Mouse (Mus musculus): ENCODE measurements around the gene Cdc42se1. TPM values are rescaled to one million over a fixed set of nuclear protein-coding genes. Genes with fewer than 3 reads are reported as not detected.
A peak's percentile ranks its signal among the peaks of the same experiment; 100 is the strongest.
"Not testable (repeated sequence)": the region's sequence is repeated elsewhere in the genome, so short reads cannot be mapped to it uniquely, and the experiment has no call there.

The Cdc42se1 gene
- polyA plus RNA-seq, 1 experiment: 6.8 TPM

DNA sequence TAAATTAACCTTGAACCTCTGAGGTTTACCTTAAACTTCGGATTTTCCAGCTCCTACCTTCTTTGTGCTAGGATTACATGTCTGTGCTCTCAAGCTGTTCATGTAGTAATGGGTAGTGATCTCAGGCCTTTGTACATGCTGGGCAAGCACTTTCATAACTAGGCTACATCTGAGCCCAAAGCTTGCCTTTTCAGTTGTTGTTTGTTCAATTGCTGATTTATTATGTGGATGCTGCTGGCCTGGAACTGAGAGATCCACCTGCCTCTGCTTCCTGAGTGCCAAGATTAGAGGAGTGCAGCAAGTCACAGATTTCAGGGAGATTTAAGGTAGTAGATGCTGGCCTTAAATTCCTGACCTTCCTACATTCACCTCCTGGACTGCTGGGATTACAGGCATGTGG, 29.4 kb upstream of the Cdc42se1 start:
- Histone ChIP-seq H3K36me3 (ENCODE audit: control insufficient read depth) (peaks cover 100% of the 10 kb centered on the region), H3K27me3 (ENCODE audit: control insufficient read depth) (no peaks in the 10 kb centered on the region), H3K9me3 (ENCODE audit: control insufficient read depth, low read length) (no peaks in the 10 kb centered on the region), H3K4me3 (replicated peaks) (no peak overlapping the region), H3K4me1 (ENCODE audit: control insufficient read depth) (no peaks in the 10 kb centered on the region)
- TF ChIP-seq TAL1 (IDR thresholded peaks at IDR 0.05; ENCODE audit: low read length): no peak
- TF ChIP-seq GATA1 (IDR thresholded peaks at IDR 0.05; ENCODE audit: low read length): no peak

DNA sequence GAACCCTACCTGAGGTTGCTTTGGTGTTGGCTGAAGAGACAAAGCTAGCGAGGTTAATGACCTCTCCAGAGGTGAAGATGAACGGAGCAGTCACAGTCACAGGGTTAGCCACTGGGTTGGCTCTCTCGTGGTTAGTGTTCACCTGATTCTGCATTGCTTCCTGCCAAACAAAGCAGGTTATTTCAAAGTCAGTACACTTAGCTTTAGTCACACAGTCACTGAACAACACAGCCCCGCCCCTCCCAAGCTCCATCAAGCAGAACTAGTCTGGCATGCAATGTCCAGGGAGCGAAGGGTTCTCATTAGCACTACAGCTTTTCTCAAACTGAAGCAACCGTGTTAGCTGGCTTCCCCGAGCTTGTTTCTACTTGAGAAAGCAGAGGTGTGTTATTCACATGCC, 28.4 kb upstream of the Cdc42se1 start:
- TF ChIP-seq TAL1 (IDR thresholded peaks at IDR 0.05; ENCODE audit: low read length): no peak
- no peak for TF ChIP-seq GATA1 (IDR thresholded peaks at IDR 0.05; ENCODE audit: low read length)
- H3K36me3 ChIP-seq (ENCODE audit: control insufficient read depth): peaks cover 100% of the 10 kb centered on the region

DNA sequence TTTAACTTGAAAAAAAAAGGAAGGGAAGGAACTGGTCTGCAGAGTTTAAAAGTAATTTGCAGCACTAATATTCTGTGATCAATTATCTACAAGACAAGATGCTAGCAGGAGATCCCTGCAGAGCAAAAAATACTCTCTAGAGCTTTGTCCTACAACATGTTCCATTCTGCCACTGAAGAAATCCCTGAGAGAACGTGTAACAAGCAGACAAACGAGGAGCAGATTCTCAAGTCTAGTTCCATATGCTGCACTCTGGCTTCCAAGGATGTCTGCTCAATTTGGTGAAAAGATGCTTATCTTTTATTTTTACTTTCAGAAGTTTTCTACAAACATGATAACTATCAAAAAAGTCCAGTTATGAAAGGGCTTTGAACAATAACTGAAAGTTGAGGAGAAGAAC, 28.0 kb upstream of the Cdc42se1 start:
- Histone ChIP-seq H3K4me3 (replicated peaks) (no peak overlapping the region), H3K4me1 (ENCODE audit: control insufficient read depth) (no peaks in the 10 kb centered on the region)

More for the DNA sequence above, 28.4 kb upstream of the Cdc42se1 start:
- Histone ChIP-seq H3K9me3 (ENCODE audit: control insufficient read depth, low read length) (no peaks in the 10 kb centered on the region), H3K4me3 (replicated peaks) (no peak overlapping the region), H3K4me1 (ENCODE audit: control insufficient read depth) (no peaks in the 10 kb centered on the region), H3K27me3 (ENCODE audit: control insufficient read depth) (no peaks in the 10 kb centered on the region)

DNA sequence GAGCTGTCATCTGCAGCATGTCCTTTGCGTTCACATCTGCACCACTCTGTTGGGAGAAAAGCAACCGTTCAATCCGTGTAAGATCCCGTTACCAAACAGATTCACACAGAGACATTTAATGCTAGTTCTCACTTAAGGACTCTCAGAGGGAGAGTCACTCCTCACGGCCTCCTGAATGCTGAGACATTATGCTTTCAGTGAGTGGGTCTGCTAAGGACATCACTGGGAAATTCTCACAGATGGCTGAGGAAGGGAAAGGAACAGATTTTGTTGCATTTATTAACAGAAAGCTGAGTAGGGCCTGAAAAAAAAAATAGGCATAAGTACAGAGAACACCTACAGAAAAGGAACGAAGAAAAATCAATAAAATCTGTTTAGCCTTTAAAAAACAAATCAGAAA, 24.7 kb upstream of the Cdc42se1 start:
- no peaks in the 10 kb centered on the region for H3K27me3 ChIP-seq (ENCODE audit: control insufficient read depth)
- H3K36me3 ChIP-seq (ENCODE audit: control insufficient read depth): peaks cover 100% of the 10 kb centered on the region
- H3K4me1 ChIP-seq (ENCODE audit: control insufficient read depth): no peaks in the 10 kb centered on the region
- H3K9me3 ChIP-seq (ENCODE audit: control insufficient read depth, low read length): no peaks in the 10 kb centered on the region
- TF ChIP-seq TAL1 (IDR thresholded peaks at IDR 0.05; ENCODE audit: low read length): no peak
- no peak for TF ChIP-seq GATA1 (IDR thresholded peaks at IDR 0.05; ENCODE audit: low read length)
- no peak overlapping the region for H3K4me3 ChIP-seq (replicated peaks)

More for the DNA sequence above, 28.0 kb upstream of the Cdc42se1 start:
- peaks cover 100% of the 10 kb centered on the region for H3K36me3 ChIP-seq (ENCODE audit: control insufficient read depth)
- H3K27me3 ChIP-seq (ENCODE audit: control insufficient read depth): no peaks in the 10 kb centered on the region
- TF ChIP-seq TAL1 (IDR thresholded peaks at IDR 0.05; ENCODE audit: low read length) (no peak), GATA1 (IDR thresholded peaks at IDR 0.05; ENCODE audit: low read length) (no peak)
- H3K9me3 ChIP-seq (ENCODE audit: control insufficient read depth, low read length): no peaks in the 10 kb centered on the region

DNA sequence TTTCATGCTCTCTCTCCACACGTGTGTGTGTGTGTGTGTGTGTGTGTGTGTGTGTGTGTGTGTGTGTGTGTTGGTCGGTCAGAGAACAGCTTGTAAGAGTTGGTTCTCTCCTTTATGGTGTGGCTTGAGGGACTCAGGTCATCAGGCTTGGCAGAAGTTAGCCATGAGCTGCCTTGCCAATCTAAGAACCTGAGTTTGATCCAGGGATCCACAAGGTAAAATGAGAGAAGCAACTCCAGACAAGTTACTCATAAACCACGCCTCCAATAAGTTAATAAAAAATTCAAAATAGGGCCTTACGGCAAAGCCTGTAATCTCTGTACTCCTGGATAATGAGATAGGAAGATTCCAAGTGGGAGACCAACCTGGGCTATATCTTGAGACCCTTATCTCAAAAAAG, 20.2 kb upstream of the Cdc42se1 start:
- Histone ChIP-seq H3K27me3 (ENCODE audit: control insufficient read depth) (no peaks in the 10 kb centered on the region), H3K4me3 (replicated peaks) (no peak overlapping the region), H3K4me1 (ENCODE audit: control insufficient read depth) (peaks cover 7% of the 10 kb centered on the region), H3K36me3 (ENCODE audit: control insufficient read depth) (peaks cover 97% of the 10 kb centered on the region), H3K9me3 (ENCODE audit: control insufficient read depth, low read length) (no peaks in the 10 kb centered on the region)
- TF ChIP-seq TAL1 (IDR thresholded peaks at IDR 0.05; ENCODE audit: low read length) (no peak), GATA1 (IDR thresholded peaks at IDR 0.05; ENCODE audit: low read length) (no peak)

DNA sequence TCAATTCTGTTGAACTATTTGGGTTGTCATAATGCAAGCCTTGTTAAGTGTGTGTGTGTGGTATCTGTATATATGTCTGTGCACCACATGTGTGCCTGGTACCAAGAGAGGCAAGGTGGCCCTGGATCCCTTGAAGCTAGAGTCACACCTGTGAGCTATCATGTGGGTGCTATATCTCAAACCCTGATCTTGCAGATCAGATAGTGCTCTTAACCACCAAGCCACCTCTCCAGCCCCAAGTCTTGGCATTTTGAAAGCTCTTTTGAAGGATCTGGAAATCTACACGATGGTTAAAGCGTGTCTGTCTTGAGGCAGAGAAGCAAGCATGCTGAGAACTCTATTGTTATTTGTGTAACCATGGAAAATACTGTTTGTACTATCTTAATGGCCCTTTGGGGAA, 17.9 kb upstream of the Cdc42se1 start:
- TF ChIP-seq GATA1 (IDR thresholded peaks at IDR 0.05; ENCODE audit: low read length) (no peak), TAL1 (IDR thresholded peaks at IDR 0.05; ENCODE audit: low read length) (no peak)
- no peak overlapping the region for H3K4me3 ChIP-seq (replicated peaks)
- H3K9me3 ChIP-seq (ENCODE audit: control insufficient read depth, low read length): no peaks in the 10 kb centered on the region
- peaks cover 97% of the 10 kb centered on the region for H3K36me3 ChIP-seq (ENCODE audit: control insufficient read depth)
- H3K4me1 ChIP-seq (ENCODE audit: control insufficient read depth): peaks cover 18% of the 10 kb centered on the region
- H3K27me3 ChIP-seq (ENCODE audit: control insufficient read depth): no peaks in the 10 kb centered on the region

DNA sequence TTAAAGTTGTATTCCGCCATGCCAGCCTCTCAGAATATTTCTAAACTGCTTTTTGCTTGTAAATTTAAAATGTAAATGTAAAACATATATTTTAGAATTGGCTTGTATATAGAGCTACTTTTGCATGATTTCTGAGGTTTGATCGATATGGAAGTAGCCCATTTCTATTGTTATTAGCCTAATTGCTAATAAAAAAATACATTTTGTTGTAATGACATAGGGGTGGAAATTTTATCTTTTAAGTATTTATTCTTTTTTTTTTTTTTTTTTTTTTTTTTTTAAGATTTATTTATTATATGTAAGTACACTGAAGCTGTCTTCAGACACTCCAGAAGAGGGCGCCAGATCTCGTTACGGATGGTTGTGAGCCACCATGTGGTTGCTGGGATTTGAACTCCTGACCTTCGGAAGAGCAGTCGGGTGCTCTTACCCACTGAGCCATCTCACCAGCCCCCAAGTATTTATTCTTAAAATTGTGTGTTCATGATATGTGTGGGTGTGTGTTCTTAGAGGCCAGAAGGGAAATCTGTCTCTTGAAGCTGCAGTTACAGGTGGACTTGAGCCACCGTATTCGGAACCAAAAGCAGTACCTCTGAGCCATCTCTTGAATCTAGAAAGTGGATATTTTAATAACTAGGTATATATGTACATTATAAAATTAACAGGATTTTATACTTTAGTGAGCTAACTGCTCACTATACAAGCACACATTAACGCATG, 15.5 kb upstream of the Cdc42se1 start:
- Histone ChIP-seq H3K4me1 (ENCODE audit: control insufficient read depth) (peaks cover 35% of the 10 kb centered on the region), H3K36me3 (ENCODE audit: control insufficient read depth) (peaks cover 84% of the 10 kb centered on the region)
- not testable (repeated sequence) for H3K9me3 ChIP-seq (ENCODE audit: control insufficient read depth, low read length); H3K4me3 ChIP-seq (replicated peaks); H3K27me3 ChIP-seq (ENCODE audit: control insufficient read depth)

DNA sequence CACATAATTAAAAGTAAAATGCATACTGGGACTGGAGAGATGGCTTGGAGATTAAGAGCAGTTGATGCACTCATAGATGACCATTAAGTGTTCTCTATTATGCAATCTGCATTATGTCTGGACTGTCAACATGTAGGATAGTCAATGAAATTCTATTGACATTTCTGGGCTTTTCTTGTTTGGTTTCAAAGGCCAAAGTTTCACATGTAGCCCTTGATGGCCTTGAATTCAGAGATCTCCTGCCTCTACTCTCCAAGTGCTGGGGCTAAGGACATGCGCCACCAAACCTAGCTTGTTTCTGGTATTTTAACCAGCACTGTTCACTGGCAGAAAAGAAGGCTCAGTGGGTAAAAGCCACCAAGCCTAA, 14.9 kb upstream of the Cdc42se1 start:
- H3K9me3 ChIP-seq (ENCODE audit: control insufficient read depth, low read length): no peaks in the 10 kb centered on the region
- peaks cover 40% of the 10 kb centered on the region for H3K4me1 ChIP-seq (ENCODE audit: control insufficient read depth)
- no peaks in the 10 kb centered on the region for H3K27me3 ChIP-seq (ENCODE audit: control insufficient read depth)
- H3K4me3 ChIP-seq (replicated peaks): no peak overlapping the region
- H3K36me3 ChIP-seq (ENCODE audit: control insufficient read depth): peaks cover 78% of the 10 kb centered on the region
- TF ChIP-seq TAL1 (IDR thresholded peaks at IDR 0.05; ENCODE audit: low read length) (no peak), GATA1 (IDR thresholded peaks at IDR 0.05; ENCODE audit: low read length) (no peak)

DNA sequence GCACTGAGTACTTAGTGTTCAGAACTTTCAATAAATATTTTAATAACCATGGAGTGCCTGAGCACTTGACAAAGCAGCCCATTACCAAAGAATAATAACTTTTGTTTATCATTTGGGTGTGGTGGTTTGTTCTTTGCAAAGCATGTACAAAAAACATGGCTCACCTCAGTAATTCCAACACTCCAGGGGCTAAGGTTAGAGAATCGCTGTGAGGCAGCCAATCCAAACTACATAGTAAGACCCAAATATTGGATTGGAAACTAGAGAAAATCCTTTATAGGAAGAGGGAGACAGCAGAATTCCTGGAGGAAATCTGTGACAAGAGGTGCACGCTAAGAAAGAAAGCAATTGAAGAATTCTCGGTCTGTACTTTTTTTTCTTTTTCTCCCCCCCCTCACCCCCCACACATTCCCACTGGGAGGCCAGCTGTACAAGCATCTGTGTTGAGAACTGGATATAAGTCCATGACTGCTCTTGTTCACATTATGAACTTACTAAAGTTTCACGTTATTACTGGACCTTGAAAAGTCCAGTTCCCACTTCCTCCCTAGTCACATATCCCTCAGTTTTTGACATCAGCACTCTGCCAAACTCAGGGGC, 11.8 kb upstream of the Cdc42se1 start:
- Histone ChIP-seq H3K36me3 (ENCODE audit: control insufficient read depth) (peaks cover 56% of the 10 kb centered on the region), H3K4me3 (replicated peaks) (peak overlapping the region; percentile 68), H3K4me1 (ENCODE audit: control insufficient read depth) (peaks cover 39% of the 10 kb centered on the region), H3K9me3 (ENCODE audit: control insufficient read depth, low read length) (no peaks in the 10 kb centered on the region), H3K27me3 (ENCODE audit: control insufficient read depth) (no peaks in the 10 kb centered on the region)
- no peak for TF ChIP-seq TAL1 (IDR thresholded peaks at IDR 0.05; ENCODE audit: low read length)
- TF ChIP-seq GATA1 (IDR thresholded peaks at IDR 0.05; ENCODE audit: low read length): no peak

All from erythroblast, embryonic 14.5 days (primary cell).